Mouse (Mus musculus): ENCODE measurements around the gene Ttl.
A peak's percentile ranks its signal among the peaks of the same experiment; 100 is the strongest.

Ttl gene

DNA sequence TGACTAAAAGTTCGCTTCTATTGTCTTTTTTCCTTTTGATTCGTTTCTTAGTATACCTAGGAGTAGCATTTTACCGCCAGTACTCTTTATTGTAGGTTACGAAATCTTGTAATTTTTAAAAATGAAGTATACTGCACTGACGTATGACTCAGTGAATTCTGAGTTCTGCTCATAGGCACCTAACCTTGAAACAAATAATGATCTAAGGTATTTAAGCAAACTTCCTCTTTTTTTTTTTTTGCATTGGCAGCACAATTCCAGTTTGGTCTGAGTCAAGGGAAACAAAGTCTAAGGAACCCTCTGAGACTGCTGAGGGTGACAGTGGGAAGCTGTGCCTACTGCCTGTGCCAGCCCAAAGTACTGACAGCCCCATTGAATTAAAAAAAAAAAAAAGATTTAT is 17.8 kb downstream of the Ttl start:
- DNase-seq (ENCODE audit: low spot score in 2 of 2): no peak

DNA sequence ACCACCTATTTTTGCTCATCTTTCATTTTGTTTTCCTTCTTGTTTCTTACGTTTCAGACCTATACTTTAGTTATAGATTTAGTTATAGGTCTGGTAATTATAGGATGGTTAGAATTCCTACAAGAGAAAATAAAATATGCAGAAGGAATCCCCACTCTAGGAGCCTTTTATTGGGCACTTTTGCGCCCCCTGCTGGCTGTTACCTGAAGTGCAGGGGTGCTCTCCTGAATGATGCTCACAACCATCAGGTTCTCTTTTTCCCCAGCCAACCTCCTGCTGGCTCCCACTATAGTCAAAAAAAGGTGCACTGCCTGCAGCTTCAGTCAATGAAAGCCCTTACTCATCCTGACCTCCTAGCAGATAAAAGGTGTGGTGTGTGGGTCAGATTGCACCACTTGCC is 19.2 kb downstream of the Ttl start:
- DNase-seq (ENCODE audit: low spot score in 2 of 2): peak in 1 of 2 experiments; percentile 27

DNA sequence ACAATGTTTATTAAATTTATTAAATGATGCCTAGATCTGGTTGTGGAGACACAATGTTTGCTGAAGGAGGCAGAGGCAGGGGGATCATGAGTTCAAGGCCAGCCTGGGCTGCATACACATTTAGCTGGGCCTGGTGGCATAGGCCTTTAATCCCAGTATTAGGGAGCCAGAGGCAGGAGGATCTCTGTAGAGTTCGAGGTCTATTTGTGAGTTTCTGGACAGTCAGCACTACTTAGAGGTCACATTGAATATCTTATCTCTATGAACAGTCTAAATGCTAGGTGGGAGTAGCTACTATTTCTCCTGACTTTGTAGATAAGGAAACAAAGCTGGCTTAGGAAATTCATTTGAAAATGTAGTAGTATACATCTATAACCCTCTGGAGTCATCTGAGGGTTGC is 21.8 kb downstream of the Ttl start:
- no peak for DNase-seq (ENCODE audit: low spot score in 2 of 2)

DNA sequence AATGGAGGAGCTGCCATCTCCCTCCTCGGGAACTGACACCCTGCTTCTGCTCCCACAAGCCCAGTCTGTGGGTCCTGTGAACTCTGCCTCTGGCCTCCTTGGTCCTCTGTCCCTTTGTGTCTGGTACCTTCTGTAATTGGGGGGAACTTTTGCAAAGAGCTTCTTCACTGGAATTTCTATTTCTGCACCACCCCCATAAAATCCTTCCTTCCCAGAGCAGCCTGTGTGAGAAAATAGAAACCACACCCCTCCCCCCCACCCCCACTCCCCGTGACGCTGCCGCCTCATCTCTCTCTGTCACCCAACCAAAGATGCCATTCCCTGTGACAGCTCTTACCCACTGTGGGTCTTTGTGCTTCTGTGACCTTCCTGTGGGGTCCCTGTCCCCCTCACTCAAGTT is 24.6 kb downstream of the Ttl start:
- no peak for DNase-seq (ENCODE audit: low spot score in 2 of 2)

DNA sequence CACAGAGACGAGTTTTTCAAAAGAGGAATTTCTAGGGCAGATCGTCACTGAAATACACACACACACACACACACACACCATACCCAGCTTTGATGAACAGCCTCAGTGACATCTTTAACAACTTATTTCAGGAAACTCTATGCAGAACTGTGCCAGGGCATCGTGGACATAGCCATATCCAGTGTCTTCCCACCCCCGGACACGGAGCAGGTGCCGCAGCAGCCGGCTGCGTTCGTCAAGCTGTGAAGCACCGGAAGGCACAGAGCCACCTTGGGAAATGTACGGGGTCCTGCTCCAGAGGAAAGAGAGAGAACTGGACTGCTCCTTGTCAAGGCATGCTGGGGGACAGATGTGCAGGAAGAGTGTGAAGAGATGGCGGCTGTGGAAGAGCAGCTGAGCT is 27.1 kb downstream of the Ttl start:
- DNase-seq (ENCODE audit: low spot score in 2 of 2): no peak

DNA sequence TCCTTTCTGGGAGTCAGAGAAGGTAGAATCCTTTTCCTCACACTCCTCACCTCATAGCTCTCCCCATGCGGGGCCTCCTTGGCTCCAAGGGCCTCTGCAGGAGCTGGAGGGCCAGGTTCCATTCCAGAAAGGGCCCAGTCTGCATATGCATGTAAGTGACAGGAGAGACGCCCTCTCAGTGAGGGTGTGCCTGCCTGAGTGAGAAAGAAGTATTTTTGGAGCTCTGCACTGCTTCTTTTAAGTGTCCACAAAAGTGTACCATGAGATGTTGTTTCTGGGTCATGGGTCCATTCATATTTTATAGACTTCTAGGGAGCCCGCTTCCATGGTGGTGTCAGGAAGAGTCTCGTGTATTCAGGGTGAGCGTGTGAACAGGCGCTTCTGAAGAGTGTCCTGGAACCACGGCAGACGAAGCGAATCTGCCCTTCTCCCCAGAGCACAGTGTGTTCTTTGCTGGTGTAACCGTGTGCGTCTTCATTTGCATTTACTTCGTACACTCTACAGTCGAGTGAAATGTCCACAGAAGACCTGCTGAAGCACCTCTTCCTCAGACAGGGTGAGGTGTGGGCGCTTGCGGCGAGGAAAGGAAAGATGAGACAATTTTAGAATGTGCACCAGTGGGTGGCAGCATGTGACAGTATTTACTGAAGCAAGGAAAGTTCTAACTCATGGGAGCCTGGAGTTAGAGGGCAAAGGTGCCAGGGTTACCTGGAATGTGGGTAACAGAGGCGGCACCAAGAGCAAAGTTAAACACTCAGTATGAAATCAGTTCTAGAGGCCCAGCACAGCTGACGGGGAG is 28.4 kb downstream of the Ttl start:
- DNase-seq (ENCODE audit: low spot score in 2 of 2): no peak

DNA sequence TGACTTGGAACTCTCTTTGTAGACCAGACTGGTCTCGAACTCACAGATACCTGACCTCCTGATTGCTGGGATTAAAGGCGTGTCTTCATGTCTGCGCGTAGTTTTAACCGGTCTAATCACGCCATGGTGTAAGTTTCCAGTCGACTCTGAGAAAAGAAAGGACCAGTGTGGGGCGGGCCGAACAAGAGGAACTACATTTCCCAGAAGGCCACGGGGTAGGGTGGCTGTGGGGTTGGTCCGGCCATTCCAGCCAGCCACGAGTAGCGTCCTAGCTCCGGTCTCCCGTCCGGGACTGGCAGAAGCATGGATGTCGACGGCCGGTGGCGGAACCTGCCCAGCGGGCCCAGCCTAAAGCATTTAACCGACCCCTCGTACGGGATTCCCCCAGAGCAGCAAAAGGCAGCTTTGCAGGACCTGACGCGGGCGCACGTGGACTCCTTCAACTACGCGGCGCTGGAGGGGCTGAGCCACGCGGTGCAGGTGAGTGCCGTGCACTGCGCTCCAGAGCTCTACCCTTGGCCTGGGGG is 35.1 kb downstream of the Ttl start, which contains the start of gene Polr1b:
TSS of gene Polr1b (plus strand) at position 212 of the 527 bp plus-strand sequence.
- DNase-seq (ENCODE audit: low spot score in 2 of 2): peak; percentile 88 to 89

DNA sequence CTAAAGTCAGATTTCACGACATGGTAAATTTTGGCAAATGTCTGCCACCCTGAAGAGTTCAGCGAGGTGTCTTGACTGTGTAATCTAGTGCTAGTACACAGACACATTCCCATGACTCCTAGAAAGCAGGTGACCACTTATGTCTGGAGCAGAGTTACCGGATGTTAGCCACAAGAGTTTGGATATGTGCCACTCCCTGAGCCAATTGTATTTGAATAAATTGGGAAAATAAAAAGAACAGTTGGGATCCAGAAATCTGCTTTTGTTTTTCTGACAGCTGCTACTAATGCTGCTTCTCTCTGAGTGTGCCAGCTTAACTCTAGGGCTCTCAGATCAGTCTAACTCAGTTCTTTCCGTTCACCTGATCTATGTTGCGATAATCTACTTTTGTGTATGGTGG is 47.2 kb downstream of the Ttl start:
- no peak for DNase-seq (ENCODE audit: low spot score in 2 of 2)

DNA sequence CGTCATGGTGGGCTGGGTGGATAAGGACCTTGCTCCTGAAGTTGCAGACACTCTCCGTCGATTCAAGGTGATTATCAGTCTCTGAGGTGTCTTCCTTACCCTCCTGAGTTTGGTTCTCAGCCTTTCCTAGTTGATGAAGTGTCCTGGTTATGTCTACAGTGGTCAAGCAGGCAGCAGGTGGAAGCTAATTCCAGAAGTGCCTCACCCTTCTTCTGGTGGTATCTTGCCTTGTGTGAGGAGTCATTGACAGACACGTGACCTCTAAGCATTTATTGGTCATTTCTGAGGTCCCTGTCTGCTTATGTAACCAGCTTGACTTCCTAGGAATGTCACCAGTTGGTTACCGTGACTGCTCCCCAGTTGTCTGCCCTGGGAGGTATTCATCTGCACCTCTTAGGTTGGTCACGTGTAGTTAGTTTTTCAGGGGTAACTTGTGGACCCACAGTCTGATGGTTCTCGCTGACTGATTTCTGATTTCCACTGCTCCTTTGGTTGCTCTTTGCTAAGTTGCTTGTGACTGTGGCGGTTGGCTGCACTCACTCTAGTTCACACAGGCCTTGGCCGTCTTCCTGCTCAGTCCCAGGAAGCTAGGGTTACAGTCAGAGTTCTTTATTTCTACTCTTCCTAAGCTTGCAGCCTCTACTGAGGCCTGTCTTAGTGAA is 50.1 kb downstream of the Ttl start:
- no peak for DNase-seq (ENCODE audit: low spot score in 2 of 2)

DNA sequence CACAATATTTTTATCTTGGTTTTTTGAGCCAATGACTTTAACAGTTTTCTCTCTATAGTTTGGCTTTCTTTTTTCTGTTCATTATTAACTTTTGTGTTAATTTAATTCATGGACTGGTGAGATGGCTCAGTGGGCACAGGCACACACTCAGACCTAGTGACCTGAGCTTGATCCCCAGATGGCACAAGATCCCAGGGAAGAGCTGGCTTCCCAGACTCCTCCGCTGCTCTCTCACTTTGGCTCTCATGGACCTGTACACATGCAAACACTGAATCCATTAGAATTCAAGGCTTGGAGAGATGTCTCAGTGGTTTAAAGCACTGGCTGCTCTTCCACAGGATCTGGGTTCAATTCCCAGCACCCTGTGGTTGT is 50.6 kb downstream of the Ttl start:
- no peak for DNase-seq (ENCODE audit: low spot score in 2 of 2)

DNA sequence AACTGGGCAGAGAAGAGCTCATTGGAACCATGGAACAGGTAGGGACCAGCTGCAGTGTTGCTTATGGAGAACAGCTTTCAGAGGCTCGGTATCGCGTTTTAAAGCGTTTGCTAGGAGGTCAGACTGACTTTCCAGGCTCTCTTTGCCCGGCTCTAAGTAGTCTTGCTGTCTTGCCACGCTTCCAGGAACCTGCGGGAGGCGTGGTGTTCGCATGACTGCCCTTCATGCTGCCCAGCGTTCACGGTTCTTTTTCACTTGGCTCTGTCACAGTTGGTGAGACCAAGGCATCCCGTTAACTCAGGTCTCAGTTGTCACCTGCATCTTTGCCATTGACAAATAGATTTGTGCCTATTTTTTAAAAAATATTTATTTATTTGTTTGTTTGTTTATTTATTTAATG is 52.3 kb downstream of the Ttl start:
- no peak for DNase-seq (ENCODE audit: low spot score in 2 of 2)

DNA sequence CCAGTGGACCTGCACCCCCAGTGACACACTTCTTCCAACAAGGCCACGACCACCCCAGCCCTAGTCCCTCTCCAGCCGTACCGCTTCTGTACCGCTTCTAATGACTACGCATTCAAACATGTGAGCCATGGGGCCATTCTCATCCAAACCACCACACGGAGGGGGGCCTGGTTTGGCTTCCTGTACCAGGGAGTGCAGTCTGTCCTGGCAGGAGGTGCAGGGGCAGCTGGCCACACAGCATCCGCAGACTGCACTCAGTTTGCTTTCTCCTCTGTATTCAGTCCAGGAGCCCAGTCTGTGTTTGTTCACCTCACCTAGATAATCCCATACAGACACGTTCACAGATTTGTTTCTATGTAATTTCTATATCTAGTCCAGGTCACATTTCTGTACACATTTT is 56.2 kb downstream of the Ttl start:
- DNase-seq (ENCODE audit: low spot score in 2 of 2): no peak

DNA sequence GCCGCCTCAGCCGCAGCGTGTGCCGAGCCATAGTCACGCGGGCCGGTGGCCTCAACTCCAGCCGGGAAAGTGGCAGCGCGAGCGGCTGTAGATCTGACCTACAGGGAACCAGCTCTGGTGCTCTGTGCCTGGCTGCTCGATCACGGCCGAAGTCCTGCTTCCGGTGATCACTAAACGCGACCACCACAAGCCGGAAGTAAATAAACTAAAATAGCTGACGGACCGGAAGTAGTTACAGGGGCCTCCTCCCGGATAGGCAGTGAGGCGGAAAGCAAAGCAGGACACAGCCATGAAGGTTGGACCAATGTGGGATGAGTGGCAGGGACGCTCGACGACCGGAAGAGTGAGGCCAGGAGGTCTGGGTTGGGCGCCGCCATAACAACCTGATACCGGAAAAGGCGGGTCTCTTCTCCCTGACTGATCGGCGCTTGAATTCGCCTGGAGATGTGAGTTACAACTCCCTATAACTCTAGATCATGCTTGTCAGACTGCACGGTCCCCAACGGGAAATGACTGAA is 63.7 kb downstream of the Ttl start, which contains the start of gene Chchd5:
TSS of gene Chchd5 (plus strand) at position 289 of the 518 bp plus-strand sequence.
- peak; percentile 86 to 92 for DNase-seq (ENCODE audit: low spot score in 2 of 2)

DNA sequence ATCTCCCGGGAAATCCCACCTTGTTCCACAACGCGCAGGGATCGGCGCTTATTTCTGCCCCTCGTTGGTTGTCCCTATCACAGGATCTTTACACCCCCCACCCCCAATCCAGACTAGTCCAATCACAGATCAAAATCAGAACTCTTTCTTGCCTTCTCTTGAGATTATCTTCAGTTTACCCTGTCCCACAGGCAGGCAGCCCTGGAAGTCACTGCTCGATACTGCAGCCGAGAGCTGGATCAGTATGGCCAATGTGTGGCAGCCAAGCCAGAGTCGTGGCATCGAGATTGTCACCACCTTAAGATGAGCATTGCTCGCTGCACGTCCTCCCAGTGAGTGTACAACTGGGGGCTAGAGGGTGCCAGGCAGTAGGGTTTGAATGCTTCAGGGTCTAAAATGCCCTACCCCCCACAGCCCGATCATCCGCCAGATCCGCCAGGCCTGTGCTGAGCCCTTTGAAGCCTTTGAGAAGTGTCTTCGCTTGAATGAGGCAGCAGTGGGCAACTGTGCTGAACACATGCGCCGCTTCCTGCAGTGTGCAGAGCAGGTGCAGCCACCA is 64.3 kb downstream of the Ttl start:
- peak; percentile 3 to 29 for DNase-seq (ENCODE audit: low spot score in 2 of 2)

DNA sequence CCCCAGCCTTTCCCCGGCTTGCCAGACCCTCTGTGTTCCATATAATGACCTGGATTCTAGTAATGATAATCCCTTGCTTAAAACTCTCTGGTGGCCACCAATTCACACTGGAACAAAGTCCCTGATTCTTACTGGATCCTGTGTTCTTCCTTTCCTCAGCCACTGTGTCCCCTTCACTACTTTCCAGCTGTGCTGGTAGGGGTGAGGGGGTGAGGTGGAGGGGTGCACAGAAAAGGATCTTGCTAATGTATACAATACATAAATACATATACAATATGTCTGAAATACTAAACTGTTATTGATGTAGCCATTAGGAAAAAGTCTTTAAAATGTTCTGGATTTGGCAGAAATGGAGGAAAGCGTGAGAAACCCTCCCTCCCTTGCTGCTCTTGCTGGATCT is 65.0 kb downstream of the Ttl start:
- no peak for DNase-seq (ENCODE audit: low spot score in 2 of 2)

DNA sequence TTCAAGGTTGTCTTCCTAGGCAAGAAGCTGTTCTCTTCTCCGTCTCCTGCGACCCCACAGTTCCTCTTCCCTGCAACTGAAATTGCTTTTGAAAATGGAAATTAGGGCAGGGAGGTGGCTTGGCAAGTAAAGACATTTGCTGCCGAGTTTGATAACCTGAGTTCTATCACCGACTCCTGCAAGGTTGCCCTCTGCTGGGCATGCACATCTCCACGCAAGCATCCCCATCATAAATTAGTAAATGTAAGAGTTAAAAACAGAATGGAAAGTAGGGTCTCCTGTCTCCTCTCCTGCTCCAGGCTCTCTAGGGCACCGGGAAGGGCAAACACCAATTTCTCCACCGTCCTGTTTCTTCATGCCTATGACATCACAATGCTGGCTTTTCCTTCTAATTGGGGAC is 66.5 kb downstream of the Ttl start:
- DNase-seq (ENCODE audit: low spot score in 2 of 2): no peak

DNA sequence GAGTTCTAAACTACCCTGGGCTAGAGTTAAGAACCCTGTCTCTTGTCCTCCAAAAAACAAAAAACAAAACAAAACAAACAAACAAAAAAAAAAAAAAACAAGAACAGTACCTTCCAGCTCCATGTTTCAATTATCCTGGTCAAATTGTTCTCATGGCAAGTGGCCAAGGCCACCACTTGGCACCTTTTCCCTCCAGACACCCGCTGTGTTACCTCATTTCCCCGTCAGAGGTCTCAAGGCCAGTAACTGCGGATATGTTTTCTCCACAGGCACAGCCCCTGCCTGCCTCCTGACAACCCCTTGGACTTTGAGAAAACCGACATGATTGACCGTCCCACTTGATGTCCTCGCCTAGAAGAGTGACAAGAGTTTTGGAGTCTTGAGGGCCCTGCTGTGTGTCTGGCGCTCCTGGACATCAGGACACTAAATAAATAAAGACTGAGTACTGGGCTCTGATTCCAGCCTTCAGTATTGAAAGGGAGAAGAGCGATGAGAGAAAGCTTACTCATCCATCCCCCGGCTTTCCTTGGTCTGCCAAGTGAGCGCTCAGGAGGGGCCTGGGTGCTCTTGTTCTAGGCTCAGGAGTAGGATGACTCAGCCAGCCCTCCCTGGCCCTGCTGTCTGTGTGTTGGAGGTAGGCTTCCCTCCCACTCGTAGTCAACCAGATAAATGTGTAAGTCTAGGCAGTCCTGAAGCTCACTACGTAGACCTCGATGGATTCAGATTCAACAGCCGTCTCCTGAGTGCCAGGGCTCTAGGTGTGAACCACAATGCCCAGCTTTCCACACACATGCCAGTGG is 67.5 kb downstream of the Ttl start:
- no peak for DNase-seq (ENCODE audit: low spot score in 2 of 2)

DNA sequence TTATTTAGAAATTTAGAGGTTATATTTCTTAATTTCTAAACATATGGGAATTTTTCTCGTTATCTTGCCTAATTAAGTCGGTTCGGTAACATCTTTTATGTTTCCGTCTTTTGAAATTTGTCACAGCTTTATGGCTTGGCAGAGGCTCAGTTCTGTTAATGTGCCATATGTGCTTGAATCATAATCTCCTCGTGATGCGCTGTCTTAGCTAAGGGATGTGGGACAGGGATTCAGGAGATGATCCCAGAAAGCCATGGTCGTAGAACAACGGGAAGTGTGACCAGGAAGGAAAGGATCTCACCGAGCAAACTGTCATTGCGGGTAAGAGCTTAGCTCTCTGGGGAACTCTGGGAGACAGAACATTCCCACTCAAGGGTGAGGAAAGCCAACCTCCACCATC is 74.2 kb downstream of the Ttl start:
- DNase-seq (ENCODE audit: low spot score in 2 of 2): no peak

All from natural killer cell, adult 2 months (primary cell).